Mouse (Mus musculus): Measurements from ENCODE around the gene Mphosph10. TPM values are rescaled to one million over a fixed set of nuclear protein-coding genes. Genes with fewer than 3 reads are reported as not detected.

Gene Mphosph10
- polyA plus RNA-seq (2016; fragmentation: Nextera tagmentation; extraction: Ambion mirVana), result 27.2 and 46.7 TPM in 2 replicates

DNA sequence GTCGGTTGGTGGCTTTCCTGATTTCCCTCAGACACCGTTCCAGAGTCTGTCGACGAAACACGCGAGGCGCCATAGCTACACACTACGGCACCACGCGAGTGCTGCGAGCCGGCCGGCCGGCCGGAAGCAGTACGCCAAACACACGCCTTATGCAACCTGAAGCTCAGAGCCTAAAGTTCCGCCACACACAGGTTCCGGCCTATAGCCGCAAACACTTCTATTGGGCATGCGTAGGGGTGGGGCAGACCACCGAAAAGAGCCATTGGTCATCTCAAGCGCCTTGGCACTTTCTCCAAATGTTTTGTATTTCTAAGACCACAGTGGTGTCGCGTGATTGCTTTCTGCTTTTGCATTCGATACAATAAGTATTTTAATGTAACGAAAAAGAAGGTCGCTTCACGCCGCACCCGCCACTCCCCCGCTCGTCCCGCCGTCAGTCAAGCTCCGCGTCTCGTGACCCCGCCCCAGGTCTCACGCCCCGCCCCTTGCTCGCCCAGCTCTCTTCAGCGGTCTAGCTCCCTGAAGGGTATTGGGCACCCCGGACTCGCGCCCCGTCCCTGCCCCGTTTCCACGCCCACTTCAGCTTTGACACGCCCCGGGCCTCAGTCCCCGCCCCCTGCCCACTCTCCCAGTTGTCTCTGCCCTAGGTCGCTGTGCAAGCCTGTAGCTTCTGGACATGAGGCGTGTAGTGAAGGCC is at the start of gene Mphosph10, which contains the start of gene Mcee:
Gene Mphosph10 (minus strand): TSS at position 147 of the 697 bp plus-strand sequence.
Gene Mcee (plus strand): TSS at position 486 of the 697 bp plus-strand sequence.
- Histone ChIP-seq H3K27me3 (ENCODE audit: insufficient read depth, poor library complexity, severe bottlenecking) (no peaks in the 10 kb centered on the region), H3K4me3 (peak within 1 kb of the TSS; percentile 81), H3K27ac (peak within 1 kb of the TSS; percentile 91), H3K36me3 (peaks cover 25% of the 10 kb centered on the region), H3K4me1 (replicated peaks) (peaks cover 23% of the 10 kb centered on the region), H3K9me3 (no peaks in the 10 kb centered on the region)
- under 1% methylated on average over 54 of the region's 54 CpGs for WGBS
- DNase-seq (ENCODE audit: low spot score), result peak; percentile 98

GRCm38 (mm10) chr7:64440519-64440918 is 48.5 kb upstream of the Mphosph10 start:
- Histone ChIP-seq H3K4me1 (replicated peaks) (peaks cover 18% of the 10 kb centered on the region), H3K9me3 (no peaks in the 10 kb centered on the region), H3K27me3 (ENCODE audit: insufficient read depth, poor library complexity, severe bottlenecking) (0 out of 2 replicates have a peak, but pooled peaks cover 3% of the 10 kb centered on the region), H3K36me3 (no peaks in the 10 kb centered on the region), H3K27ac (peak overlapping the region; percentile 62; the same call in 1 of the 2 replicates), H3K4me3 (no peak overlapping the region)
- WGBS, result 78% methylated on average over 8 of the region's 8 CpGs
- DNase-seq (ENCODE audit: low spot score), result no peak

DNA sequence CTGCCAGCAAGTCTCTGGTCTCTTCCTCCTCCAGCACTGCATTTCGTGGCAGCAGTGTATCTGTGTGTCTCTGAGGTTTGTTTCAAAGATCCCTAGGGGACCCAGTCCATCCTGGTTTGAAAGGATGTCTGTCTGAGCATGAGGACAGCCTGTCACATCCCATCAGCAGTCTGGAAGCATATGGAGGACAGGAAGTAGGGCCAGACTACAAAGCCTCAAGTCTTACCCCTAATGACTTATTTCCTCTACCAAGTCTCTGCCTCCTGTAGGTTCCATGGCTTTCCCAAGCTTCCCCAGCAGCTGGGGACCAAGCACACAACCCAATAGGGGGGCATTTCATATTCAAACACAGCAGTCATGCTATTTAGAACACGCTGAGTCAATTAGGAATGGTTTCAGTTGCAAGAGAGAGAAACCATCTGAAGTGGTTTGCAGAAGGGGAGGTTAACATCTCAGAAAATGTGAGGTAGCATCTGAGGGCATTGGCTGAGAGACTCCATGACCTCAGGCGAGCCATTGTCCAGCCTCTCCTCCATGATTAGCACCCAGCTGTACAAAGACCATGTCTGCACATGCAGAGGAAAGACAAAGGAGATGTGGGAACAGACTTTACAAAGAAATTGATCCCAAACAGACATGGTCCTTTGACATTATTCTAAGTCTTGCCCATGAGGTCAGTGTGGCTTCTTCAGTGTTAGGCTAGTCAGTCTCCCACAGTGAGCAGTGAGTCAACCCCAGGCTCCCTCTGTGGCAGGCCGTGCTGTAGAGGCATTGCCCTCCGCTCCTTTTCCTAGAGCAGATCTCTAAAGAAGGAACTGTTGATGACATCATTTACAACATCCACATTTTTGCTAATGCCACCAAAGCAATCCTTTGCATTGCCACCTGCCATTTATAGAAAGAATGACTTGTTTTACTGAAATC is 47.8 kb upstream of the Mphosph10 start:
- peak; percentile 38 for DNase-seq (ENCODE audit: low spot score)
- 37% methylated on average over 5 of the region's 5 CpGs for WGBS

GRCm38 (mm10) chr7:64424861-64425260 is 32.8 kb upstream of the Mphosph10 start:
- Histone ChIP-seq H3K4me1 (replicated peaks) (no peaks in the 10 kb centered on the region), H3K27me3 (ENCODE audit: insufficient read depth, poor library complexity, severe bottlenecking) (no peaks in the 10 kb centered on the region), H3K4me3 (no peak overlapping the region), H3K27ac (no peak overlapping the region), H3K36me3 (no peaks in the 10 kb centered on the region), H3K9me3 (no peaks in the 10 kb centered on the region)
- WGBS, result 65% methylated on average over 5 of the region's 5 CpGs
- no peak for DNase-seq (ENCODE audit: low spot score)

More for the DNA sequence above, 47.8 kb upstream of the Mphosph10 start:
- Histone ChIP-seq H3K4me3 (no peak overlapping the region), H3K4me1 (replicated peaks) (peaks cover 18% of the 10 kb centered on the region), H3K9me3 (no peaks in the 10 kb centered on the region), H3K27me3 (ENCODE audit: insufficient read depth, poor library complexity, severe bottlenecking) (0 out of 2 replicates have a peak, but pooled peaks cover 3% of the 10 kb centered on the region), H3K36me3 (no peaks in the 10 kb centered on the region), H3K27ac (peak overlapping the region; percentile 62)

- 93% methylated on average over 8 of the region's 8 CpGs for WGBS
- Histone ChIP-seq H3K4me1 (replicated peaks) (no peaks in the 10 kb centered on the region), H3K27ac (no peak overlapping the region)
These were observed 11.9 kb upstream of the Mphosph10 start for GRCm38 (mm10) chr7:64403989-64404388.

GRCm38 (mm10) chr7:64402452-64402851 is 10.4 kb upstream of the Mphosph10 start:
- Histone ChIP-seq H3K4me1 (replicated peaks) (no peaks in the 10 kb centered on the region), H3K27ac (no peak overlapping the region), H3K9me3 (no peaks in the 10 kb centered on the region), H3K27me3 (ENCODE audit: insufficient read depth, poor library complexity, severe bottlenecking) (no peaks in the 10 kb centered on the region), H3K4me3 (no peak overlapping the region), H3K36me3 (0 out of 2 replicates have a peak, but pooled peaks cover 3% of the 10 kb centered on the region)
- no peak for DNase-seq (ENCODE audit: low spot score)
- 89% methylated on average over 4 of the region's 4 CpGs for WGBS

More at GRCm38 (mm10) chr7:64403989-64404388, 11.9 kb upstream of the Mphosph10 start:
- no peak for DNase-seq (ENCODE audit: low spot score)
- H3K9me3 ChIP-seq, result no peaks in the 10 kb centered on the region
- H3K36me3 ChIP-seq, result 0 out of 2 replicates have a peak, but pooled peaks cover 3% of the 10 kb centered on the region
- no peaks in the 10 kb centered on the region for H3K27me3 ChIP-seq (ENCODE audit: insufficient read depth, poor library complexity, severe bottlenecking)
- no peak overlapping the region for H3K4me3 ChIP-seq

- H3K4me1 ChIP-seq (replicated peaks), result no peaks in the 10 kb centered on the region
- 0 out of 2 replicates have a peak, but pooled peaks cover 3% of the 10 kb centered on the region for H3K36me3 ChIP-seq
- DNase-seq (ENCODE audit: low spot score), result no peak
- H3K27me3 ChIP-seq (ENCODE audit: insufficient read depth, poor library complexity, severe bottlenecking), result no peaks in the 10 kb centered on the region
- no peak overlapping the region for H3K27ac ChIP-seq
- 92% methylated on average over 1 of the region's 1 CpGs for WGBS
- no peak overlapping the region for H3K4me3 ChIP-seq
- H3K9me3 ChIP-seq, result no peaks in the 10 kb centered on the region
These were observed 8.7 kb upstream of the Mphosph10 start for GRCm38 (mm10) chr7:64400725-64401124.

DNA sequence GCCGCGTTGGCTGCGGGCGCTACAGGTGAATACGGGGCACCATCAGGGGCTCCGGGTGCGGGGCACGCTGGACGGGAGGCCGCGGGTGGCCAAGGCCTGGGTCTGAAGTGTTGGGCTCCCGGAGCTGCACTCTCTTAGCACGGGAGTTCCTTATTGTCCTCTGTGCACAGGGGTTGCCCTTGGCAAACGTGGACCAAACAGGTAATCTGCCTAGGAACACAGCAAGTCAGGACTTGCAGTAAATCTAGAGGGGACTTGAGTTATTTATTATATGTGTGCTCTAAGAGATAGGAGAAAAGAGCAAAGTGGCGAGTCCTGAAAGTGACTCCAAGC is 717 bp upstream of the Mphosph10 start:
- H3K4me1 ChIP-seq (replicated peaks), result peaks cover 23% of the 10 kb centered on the region
- DNase-seq (ENCODE audit: low spot score), result no peak
- peak overlapping the region; percentile 81 for H3K4me3 ChIP-seq
- no peaks in the 10 kb centered on the region for H3K9me3 ChIP-seq
- peaks cover 20% of the 10 kb centered on the region for H3K36me3 ChIP-seq
- no peaks in the 10 kb centered on the region for H3K27me3 ChIP-seq (ENCODE audit: insufficient read depth, poor library complexity, severe bottlenecking)
- 3% methylated on average over 15 of the region's 15 CpGs for WGBS
- H3K27ac ChIP-seq, result peak overlapping the region; percentile 91

- peak; percentile 22 for DNase-seq (ENCODE audit: low spot score)
- H3K4me3 ChIP-seq, result peak overlapping the region; percentile 81
- H3K36me3 ChIP-seq, result peaks cover 33% of the 10 kb centered on the region
- no peaks in the 10 kb centered on the region for H3K9me3 ChIP-seq
- peak overlapping the region; percentile 91 for H3K27ac ChIP-seq
- H3K4me1 ChIP-seq (replicated peaks), result peaks cover 23% of the 10 kb centered on the region
- H3K27me3 ChIP-seq (ENCODE audit: insufficient read depth, poor library complexity, severe bottlenecking), result no peaks in the 10 kb centered on the region
- 4% methylated on average over 8 of the region's 8 CpGs for WGBS
These were observed 589 bp downstream of the Mphosph10 start for GRCm38 (mm10) chr7:64391479-64391878.

- 6% methylated on average over 27 of the region's 27 CpGs for WGBS
- Histone ChIP-seq H3K27me3 (ENCODE audit: insufficient read depth, poor library complexity, severe bottlenecking) (no peaks in the 10 kb centered on the region), H3K9me3 (no peaks in the 10 kb centered on the region), H3K36me3 (peaks cover 59% of the 10 kb centered on the region), H3K27ac (peak within 1 kb of the TSS; percentile 93), H3K4me3 (peak within 1 kb of the TSS; percentile 69), H3K4me1 (replicated peaks) (peaks cover 17% of the 10 kb centered on the region)
- peak; percentile 90 for DNase-seq (ENCODE audit: low spot score)
These were observed 18.1 kb downstream of the Mphosph10 start, which contains the start of gene Fan1 for GRCm38 (mm10) chr7:64373830-64374562. TSS of gene Fan1 (minus strand) at chr7:64374095.

GRCm38 (mm10) chr7:64373147-64373829 is 18.8 kb downstream of the Mphosph10 start:
- Histone ChIP-seq H3K36me3 (peaks cover 59% of the 10 kb centered on the region), H3K9me3 (no peaks in the 10 kb centered on the region), H3K27me3 (ENCODE audit: insufficient read depth, poor library complexity, severe bottlenecking) (no peaks in the 10 kb centered on the region), H3K4me3 (peak overlapping the region; percentile 69), H3K27ac (peak overlapping the region; percentile 93), H3K4me1 (replicated peaks) (peaks cover 17% of the 10 kb centered on the region)
- DNase-seq (ENCODE audit: low spot score), result no peak
- 19% methylated on average over 18 of the region's 18 CpGs for WGBS
